Comparison of ENCODE assay signal across 19 mouse cellular contexts in the genomic region with DNA sequence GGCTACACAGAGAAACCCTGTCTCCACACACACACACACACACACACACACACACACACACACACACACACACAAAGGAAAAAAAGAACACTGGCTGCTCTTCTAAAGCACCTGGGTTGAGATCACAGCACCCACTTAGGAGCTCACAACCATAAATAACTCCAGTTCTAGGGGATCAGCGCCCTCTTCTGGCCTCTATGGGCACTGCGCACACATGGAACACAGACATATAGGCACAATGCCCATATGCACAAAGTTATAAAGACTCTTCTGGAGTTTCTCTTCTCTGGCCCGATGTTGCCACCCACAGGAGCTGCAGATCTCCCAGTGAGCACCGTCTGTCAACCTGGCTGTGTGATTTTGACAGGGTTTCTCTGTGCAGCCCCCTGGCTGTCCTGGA. TPM values are rescaled to one million over a fixed set of nuclear protein-coding genes. Genes with fewer than 3 reads are reported as not detected.
DNase-seq lines count a peak whose midpoint lies in the region; ATAC-seq and TF ChIP-seq lines count a peak whose summit lies in the region.
"Had no signal": no experiment of that assay in that cellular context is flagged by ENCODE, and none has a peak within 500 bp of the region (broad histone marks: within the 10 kb centered on the region; RNA-seq: fewer than 3 reads in every experiment).

No protein-coding gene starts in this region.

- H3K9me3 ChIP-seq in hindbrain, postnatal 0 days (ENCODE audit: low read length), result no peaks in the 10 kb centered on the region
- H3K9me3 ChIP-seq in hindbrain, embryonic 10.5 days, result peaks cover 11% of the 10 kb centered on the region
- no peaks in the 10 kb centered on the region for H3K9me3 ChIP-seq in E14TG2a.4 (ENCODE audit: low read length)
- H3K9me3 ChIP-seq: kidney, embryonic 15.5 days; midbrain, embryonic 15.5 days had no signal

- H3K4me2 ChIP-seq in hindbrain, postnatal 0 days (ENCODE audit: low read depth, low read length), result no peak overlapping the region
- H3K4me2 ChIP-seq: kidney, embryonic 15.5 days; limb, embryonic 15.5 days; midbrain, embryonic 15.5 days had no signal

- H3K4me3 ChIP-seq in hindbrain, postnatal 0 days (ENCODE audit: low read length), result no peak overlapping the region
- no peak overlapping the region for H3K4me3 ChIP-seq in hindbrain, embryonic 10.5 days
- no peak overlapping the region for H3K4me3 ChIP-seq in lung, adult 2 months (replicated peaks; ENCODE audit: extremely low read depth, low read depth, low read length)
- no peak overlapping the region for H3K4me3 ChIP-seq in E14TG2a.4 (replicated peaks; ENCODE audit: low read length)
- H3K4me3 ChIP-seq: erythroblast, embryonic 14.5 days; heart, embryonic 10.5 days; kidney, embryonic 15.5 days; limb, embryonic 15.5 days; midbrain, embryonic 15.5 days had no signal

- no peak for DNase-seq in hindbrain, postnatal 0 days (ENCODE audit: low spot score)
- no peak for DNase-seq in hindbrain, embryonic 10.5 days (ENCODE audit: low spot score)
- no peak for DNase-seq in lung, adult 2 months
- no peak for DNase-seq in lung, postnatal 14 days
- peak; percentile 57 for DNase-seq in R1 (ENCODE audit: low read depth, low spot score)
- no peak for DNase-seq in embryo, embryonic 9.5 days (ENCODE audit: extremely low spot score)
- DNase-seq: adrenal gland, adult 2 months; cerebellum, adult 9-10 months; gastrocnemius, postnatal 10 days had no signal

- no peaks in the 10 kb centered on the region for H3K4me1 ChIP-seq in hindbrain, postnatal 0 days (ENCODE audit: insufficient read depth, low read length)
- peaks cover 24% of the 10 kb centered on the region for H3K4me1 ChIP-seq in hindbrain, embryonic 10.5 days (replicated peaks)
- H3K4me1 ChIP-seq in lung, adult 2 months (ENCODE audit: control insufficient read depth, insufficient read depth, low read length), result no peaks in the 10 kb centered on the region
- peaks cover 44% of the 10 kb centered on the region for H3K4me1 ChIP-seq in E14TG2a.4 (replicated peaks; ENCODE audit: low read depth, low read length)
- H3K4me1 ChIP-seq: midbrain, embryonic 15.5 days had no signal

- peak; percentile 36 for TF ChIP-seq CTCF in hindbrain, postnatal 0 days (IDR thresholded peaks at IDR 0.05; ENCODE audit: low read depth)
- 0 out of 2 replicates have a peak, but pooled peaks have one; percentile 23 for TF ChIP-seq CTCF in lung, adult 2 months (IDR thresholded peaks at IDR 0.05; ENCODE audit: insufficient read depth, low read length)
- TF ChIP-seq CTCF in E14TG2a.4 (conservative IDR thresholded peaks at IDR 0.05; ENCODE audit: low read length), result peak; percentile 45

- no peak for ATAC-seq in hindbrain, postnatal 0 days
- ATAC-seq in cerebellum, adult (ENCODE audit: insufficient number of reproducible peaks, low FRiP score, low TSS enrichment), result no peak
- ATAC-seq: forebrain, embryonic 16.5 days; midbrain, embryonic 15.5 days had no signal

- peaks cover 3% of the 10 kb centered on the region; the same call in 1 of the 2 replicates for H3K36me3 ChIP-seq in hindbrain, postnatal 0 days (ENCODE audit: insufficient read depth, low read length)
- H3K36me3 ChIP-seq in hindbrain, embryonic 10.5 days, result peaks cover 71% of the 10 kb centered on the region
- peaks cover 76% of the 10 kb centered on the region for H3K36me3 ChIP-seq in E14TG2a.4 (ENCODE audit: insufficient read depth, low read length)
- H3K36me3 ChIP-seq: midbrain, embryonic 15.5 days had no signal

- no peak overlapping the region for H3K27ac ChIP-seq in hindbrain, postnatal 0 days
- H3K27ac ChIP-seq in hindbrain, embryonic 10.5 days, result no peak overlapping the region
- H3K27ac ChIP-seq: heart, embryonic 10.5 days; kidney, embryonic 15.5 days; limb, embryonic 15.5 days; macrophage; midbrain, embryonic 15.5 days had no signal

- H3K27me3 ChIP-seq in hindbrain, postnatal 0 days (ENCODE audit: insufficient read depth, low read length), result no peaks in the 10 kb centered on the region
- no peaks in the 10 kb centered on the region for H3K27me3 ChIP-seq in hindbrain, embryonic 10.5 days (ENCODE audit: insufficient read depth, poor library complexity, severe bottlenecking)
- no peaks in the 10 kb centered on the region for H3K27me3 ChIP-seq in E14TG2a.4 (ENCODE audit: insufficient read depth, low read length)
- H3K27me3 ChIP-seq: CH12.LX; kidney, embryonic 15.5 days; midbrain, embryonic 15.5 days had no signal

- no peak overlapping the region for H3K9ac ChIP-seq in hindbrain, postnatal 0 days (replicated peaks; ENCODE audit: low read length)
- H3K9ac ChIP-seq: kidney, embryonic 15.5 days; limb, embryonic 15.5 days; midbrain, embryonic 15.5 days had no signal

- no peak for TF ChIP-seq POLR2A in lung, adult 2 months (IDR thresholded peaks at IDR 0.05; ENCODE audit: borderline replicate concordance, extremely low read depth, low read depth, low read length)

- 87% methylated on average over 4 of the region's 4 CpGs for WGBS in hindbrain, postnatal 0 days
- WGBS in hindbrain, embryonic 10.5 days, result 79% methylated on average over 4 of the region's 4 CpGs
- 88% methylated on average over 4 of the region's 4 CpGs for WGBS in lung, adult 2 months

RNA-seq across cellular contexts. Expression of gene Lmf1, which starts 12.1 kb away (rescaled TPM):
- 38.1 and 45.1 TPM in 2 replicates for total RNA-seq in hindbrain, postnatal 0 days (2014; rRNA removed)
- polyA plus RNA-seq in hindbrain, postnatal 0 days (2015; fragmentation: Nextera tagmentation; extraction: Ambion mirVana), result 21.4 and 22.4 TPM in 2 replicates
- 27.3 and 29.4 TPM in 2 replicates for polyA plus RNA-seq in hindbrain, embryonic 10.5 days (2016; fragmentation: Nextera tagmentation; extraction: Ambion mirVana)
- 15.8 and 22.4 TPM in 2 replicates for polyA plus RNA-seq in lung, adult 2 months (2012; rRNA removed)

RNA-seq across cellular contexts. Expression of gene Sox8, which starts 20.5 kb away (rescaled TPM):
- 52.1 and 54.5 TPM in 2 replicates for total RNA-seq in hindbrain, postnatal 0 days (2014; rRNA removed)
- polyA plus RNA-seq in hindbrain, postnatal 0 days (2015; fragmentation: Nextera tagmentation; extraction: Ambion mirVana), result 28.9 and 31.5 TPM in 2 replicates
- polyA plus RNA-seq in hindbrain, embryonic 10.5 days (2016; fragmentation: Nextera tagmentation; extraction: Ambion mirVana), result 9.1 and 10.7 TPM in 2 replicates
- 0.49 and 0.62 TPM in 2 replicates for polyA plus RNA-seq in lung, adult 2 months (2012; rRNA removed)
- total RNA-seq: CH12.LX had no signal
- polyA plus RNA-seq: erythroblast, embryonic 14.5 days; macrophage had no signal
